Mouse (Mus musculus) heart, postnatal 0 days (tissue): ENCODE measurements at regions not wholly inside any gene's neighbourhood (a gene's known extent, or its start where the extent isn't known, plus 50 kb on each side); places are given as distances from the start of the nearest gene placed in this dataset.

ENCODE experiments used
- CTCF ChIP-seq: IDR thresholded peaks from 2 replicates; pipeline ENCODE4 v1.5.1; 2016; ENCODE audit warnings: antibody characterized with exemption, control low read depth, low read depth
- EP300 ChIP-seq: IDR thresholded peaks from 2 replicates; pipeline ENCODE4 v1.6.1; 2016; ENCODE audit warnings: antibody characterized with exemption, low read depth

GRCm38 (mm10) chr14:98834316-98834715, 159.8 kb downstream of the Rpl36a-ps1 start:
- TF ChIP-seq EP300: no peak
- no peak for TF ChIP-seq CTCF
